Mouse (Mus musculus) small intestine, adult 2 months (tissue): ENCODE results near the gene Ap5z1.

Source experiments
- CTCF ChIP-seq: fragments of 200-500 bp; IDR thresholded peaks from 2 replicates; pipeline ENCODE4 v1.5.1; 2012; ENCODE audit warnings: low read depth, mild to moderate bottlenecking, control low read depth, inconsistent platforms, low read length, moderate library complexity, mixed read lengths; ENCODE audit not compliant: insufficient replicate concordance, insufficient read length; ENCODE audit errors: extremely low read depth
- POLR2A ChIP-seq: fragments of 200-500 bp; IDR thresholded peaks from 2 replicates; pipeline ENCODE4 v1.6.1; 2012; ENCODE audit warnings: low read depth, mild to moderate bottlenecking, control low read depth, inconsistent platforms, low read length, moderate library complexity

DNA sequence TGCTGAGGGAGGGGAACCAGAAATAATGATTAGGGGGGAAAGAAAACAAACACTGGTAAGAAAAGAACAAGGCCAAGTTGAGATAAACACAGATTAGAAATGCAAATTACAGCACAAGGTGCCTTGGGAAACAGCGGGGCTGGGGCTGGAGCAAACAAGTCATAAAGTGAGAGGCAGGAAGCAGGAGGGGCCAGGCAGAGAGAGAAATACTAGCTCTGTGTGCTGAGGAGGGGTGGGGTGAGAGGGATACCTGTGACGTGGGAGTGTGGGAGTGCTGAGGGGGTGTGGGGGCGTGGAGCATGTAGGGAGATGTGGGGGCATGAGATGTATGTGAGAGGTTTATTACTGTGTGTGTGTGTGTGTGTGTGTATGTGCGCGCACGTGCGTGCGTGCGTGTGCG is 37.2 kb downstream of the Ap5z1 start:
- TF ChIP-seq CTCF: no peak
- TF ChIP-seq POLR2A: no peak
